Mouse (Mus musculus): ENCODE data around the gene Pot1b.

Pot1b gene

GRCm38 (mm10) chr17:55711984-55712811, at the start of gene Pot1b:
TSS of gene Pot1b (minus strand) at chr17:55712628.
- in situ Hi-C loops (cut with MboI; ENCODE audit: unreplicated experiment in 2 of 2), result loop anchor here in 1 of 2 experiments (25.0 kb wide), 1 partner anchor 525 kb away; no protein-coding TSS in a partner anchor

DNA sequence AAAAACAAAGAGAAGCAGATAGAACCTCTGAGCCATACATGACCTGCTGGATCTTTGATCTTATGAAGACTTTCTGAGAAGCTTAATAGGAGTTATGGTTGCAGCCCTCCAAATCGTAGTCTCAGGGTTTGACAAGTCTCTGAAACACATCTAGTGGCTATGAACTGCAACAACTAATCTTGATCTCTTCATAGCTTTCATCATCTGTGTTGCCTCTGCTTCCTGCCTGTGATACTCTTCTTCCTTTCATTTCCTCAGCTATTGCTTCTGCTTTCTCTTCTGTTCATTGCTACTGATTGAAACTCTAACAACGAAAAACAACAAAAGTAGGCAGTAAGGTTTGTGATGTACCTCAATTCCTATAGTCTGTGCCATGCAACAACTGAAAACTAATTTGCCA, 38.7 kb upstream of the Pot1b start:
- in situ Hi-C loops (cut with MboI; ENCODE audit: unreplicated experiment in 2 of 2), result no loop called here

- in situ Hi-C loops (cut with MboI; ENCODE audit: unreplicated experiment in 2 of 2), result no loop called here
Observed at GRCm38 (mm10) chr17:55749786-55750185, 37.4 kb upstream of the Pot1b start, which contains the start of gene Adgre4. TSS of gene Adgre4 (plus strand) at chr17:55749984.

- in situ Hi-C loops (cut with MboI; ENCODE audit: unreplicated experiment in 2 of 2), result no loop called here
Observed at GRCm38 (mm10) chr17:55736675-55737074, 24.2 kb upstream of the Pot1b start.

GRCm38 (mm10) chr17:55726193-55726592, 13.8 kb upstream of the Pot1b start:
- in situ Hi-C loops (cut with MboI; ENCODE audit: unreplicated experiment in 2 of 2), result no loop called here

- in situ Hi-C loops (cut with MboI; ENCODE audit: unreplicated experiment in 2 of 2), result loop anchor here in 1 of 2 experiments (25.0 kb wide), 1 partner anchor 515 kb away; no protein-coding TSS in a partner anchor
Observed at GRCm38 (mm10) chr17:55722250-55722649, 9.8 kb upstream of the Pot1b start.

DNA sequence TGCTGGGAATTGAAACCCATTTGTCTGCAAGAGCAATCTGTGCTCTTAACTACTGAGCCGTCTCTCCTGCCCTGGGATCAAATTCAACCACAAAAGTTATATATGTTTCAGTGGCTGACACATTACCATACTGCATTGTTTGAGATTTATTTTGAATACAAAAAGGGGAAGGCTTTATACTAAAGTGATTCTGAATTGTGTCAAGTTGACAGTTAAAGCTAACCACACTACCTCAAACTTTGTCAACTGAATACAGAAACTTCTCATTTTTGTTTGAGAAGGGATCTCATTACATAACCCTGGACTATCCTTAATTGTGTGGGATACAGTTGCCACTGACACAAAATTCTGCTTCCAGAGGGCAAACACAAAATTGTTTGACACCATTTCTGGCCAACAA, 8.8 kb upstream of the Pot1b start:
- in situ Hi-C loops (cut with MboI; ENCODE audit: unreplicated experiment in 2 of 2), result loop anchor here in 1 of 2 experiments (25.0 kb wide), 1 partner anchor 516 kb away; no protein-coding TSS in a partner anchor

DNA sequence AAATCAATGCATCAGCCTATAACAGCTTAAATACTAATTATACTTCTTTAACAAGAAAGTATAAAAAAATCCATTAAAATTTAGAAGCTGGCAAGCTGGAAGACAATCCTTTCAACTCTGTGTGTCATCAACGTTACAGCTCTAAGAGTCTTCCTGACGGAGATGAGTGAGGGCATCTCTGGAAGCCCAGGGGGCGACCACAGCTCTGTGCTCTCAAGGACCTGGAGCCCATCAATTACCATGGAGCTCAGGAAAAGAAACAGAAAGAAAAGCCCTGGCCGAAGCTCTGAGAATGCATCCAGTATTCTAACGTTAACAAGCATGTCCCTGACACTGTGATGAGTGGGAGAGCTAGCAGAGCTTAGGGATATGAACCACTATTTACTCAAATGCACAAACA, 9.6 kb downstream of the Pot1b start:
- in situ Hi-C loops (cut with MboI; ENCODE audit: unreplicated experiment in 2 of 2), result loop anchor here (5.0 to 25.0 kb wide), 5 partner anchors 179 to 552 kb away; partner anchors contain the start of genes Ebi3 (in 1 of the 2), Fem1a (in 1 of the 2) and Yju2 (in 1 of the 2)

DNA sequence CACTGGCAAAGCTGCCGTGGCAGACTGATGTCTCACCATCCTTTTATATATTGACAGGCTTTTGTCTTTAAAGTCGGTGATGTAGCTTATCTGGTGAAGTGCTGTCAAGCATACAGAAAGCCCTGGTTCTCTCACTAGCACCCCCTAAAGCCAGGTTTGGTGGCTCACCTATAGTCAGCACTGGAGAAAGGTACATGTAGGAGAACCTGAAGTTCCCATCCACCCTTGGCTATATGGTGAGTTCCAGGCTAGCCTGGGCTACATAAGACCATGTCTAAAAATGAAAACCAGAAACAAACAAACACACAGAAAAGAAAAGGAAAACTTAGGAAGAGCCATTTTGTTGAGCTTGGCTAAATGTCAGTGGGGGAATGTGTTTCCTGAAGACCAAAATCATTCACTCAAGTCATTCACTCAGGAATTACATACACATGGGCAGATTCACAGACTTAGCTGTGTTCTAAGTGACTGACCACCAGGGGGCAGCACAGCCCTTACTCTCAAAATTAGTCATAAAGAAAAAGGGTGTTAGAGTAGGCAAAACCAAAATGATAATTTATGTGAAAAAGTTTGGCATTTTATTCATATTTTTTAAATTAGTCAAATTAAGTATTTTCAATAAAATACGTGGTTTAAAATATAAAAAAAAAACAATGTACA, 10.1 kb downstream of the Pot1b start:
- in situ Hi-C loops (cut with MboI; ENCODE audit: unreplicated experiment in 2 of 2), result loop anchor here (5.0 to 25.0 kb wide), 5 partner anchors 180 to 553 kb away; partner anchors contain the start of genes Ebi3 (in 1 of the 2), Fem1a (in 1 of the 2) and Yju2 (in 1 of the 2)

- in situ Hi-C loops (cut with MboI; ENCODE audit: unreplicated experiment in 2 of 2), result no loop called here
Observed at GRCm38 (mm10) chr17:55699388-55699787, 13.0 kb downstream of the Pot1b start.

DNA sequence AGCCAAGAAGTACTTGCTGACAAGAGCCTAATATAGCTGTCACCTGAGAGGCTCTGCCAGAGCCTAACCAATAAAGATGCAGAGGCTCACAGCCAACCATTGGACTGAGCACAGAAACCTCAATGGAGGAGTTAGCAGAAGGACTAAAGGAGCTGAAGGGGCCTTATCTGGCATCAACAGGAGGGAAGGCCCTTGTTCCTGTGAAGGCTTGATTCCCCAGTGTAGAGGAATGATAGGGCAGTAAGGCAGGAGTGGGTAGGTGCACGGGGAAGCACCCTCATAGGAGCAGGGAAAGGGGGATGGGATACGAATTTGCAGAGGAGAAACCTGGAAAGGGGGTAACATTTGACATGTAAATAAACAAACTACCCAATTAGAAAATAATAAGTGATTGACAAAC, 51.3 kb downstream of the Pot1b start:
- in situ Hi-C loops (cut with MboI; ENCODE audit: unreplicated experiment in 2 of 2), result no loop called here

- in situ Hi-C loops (cut with MboI; ENCODE audit: unreplicated experiment in 2 of 2), result no loop called here
Observed at GRCm38 (mm10) chr17:55625092-55625491, 87.3 kb downstream of the Pot1b start, which contains the start of gene Vmn2r118. TSS of gene Vmn2r118 (minus strand) at chr17:55625192.

Measured in v-Abl transformed pro-B cells (cell line).